Mouse (Mus musculus) brain, embryonic 14.5 days (tissue): ENCODE measurements around the gene Il16. TPM values are rescaled to one million over a fixed set of nuclear protein-coding genes. Genes with fewer than 3 reads are reported as not detected.

Experiments
- DNase-seq: peaks from one replicate; pipeline ENCODE4 v3.0.0-alpha.2; 2011; ENCODE audit warnings: low read depth
- CTCF ChIP-seq: fragments of 200-500 bp; IDR thresholded peaks from 2 replicates; pipeline ENCODE4 v1.5.1; 2012; ENCODE audit warnings: inconsistent platforms, mild to moderate bottlenecking, moderate library complexity, borderline replicate concordance; ENCODE audit not compliant: insufficient read depth, insufficient read length; ENCODE audit errors: extremely low read depth
- POLR2A ChIP-seq: fragments of 200-500 bp; IDR thresholded peaks from 2 replicates; pipeline ENCODE4 v1.6.1; 2012; ENCODE audit warnings: mild to moderate bottlenecking, inconsistent platforms, borderline replicate concordance; ENCODE audit not compliant: poor library complexity, insufficient read depth, insufficient read length, severe bottlenecking; ENCODE audit errors: extremely low read depth
- polyA plus RNA-seq: library from polyadenylated mRNA; depleted of rRNA; stranded (reverse); fragments of >200 nt; gene quantifications from 2 replicates; pipeline ENCODE4 v1.2.3, GENCODE M21; 2012; rRNA removed

Il16 gene
- polyA plus RNA-seq, result 0.82 and 1.2 TPM in 2 replicates

GRCm38 (mm10) chr7:83745413-83746106 lies at the start of gene Il16:
Gene Il16, minus strand, starts transcription at chr7:83745726.
- no peak for DNase-seq
- TF ChIP-seq CTCF (no peak), POLR2A (no peak)

GRCm38 (mm10) chr7:83794705-83795104 lies 49.2 kb upstream of the Il16 start, which contains the start of gene Cfap161:
Gene Cfap161, minus strand, starts transcription at chr7:83794880.
- peak; percentile 92 for DNase-seq
- TF ChIP-seq CTCF (no peak), POLR2A (no peak)

GRCm38 (mm10) chr7:83794006-83794683 lies 48.6 kb upstream of the Il16 start:
- TF ChIP-seq CTCF (no peak), POLR2A (no peak)
- DNase-seq, result no peak

- TF ChIP-seq CTCF (no peak), POLR2A (no peak)
- no peak for DNase-seq
These were observed 35.4 kb upstream of the Il16 start for GRCm38 (mm10) chr7:83780881-83781280.

GRCm38 (mm10) chr7:83780026-83780425 lies 34.5 kb upstream of the Il16 start:
- DNase-seq, result no peak
- TF ChIP-seq POLR2A (no peak), CTCF (no peak)

- no peak for DNase-seq
- TF ChIP-seq CTCF (no peak), POLR2A (no peak)
These were observed 33.5 kb upstream of the Il16 start for GRCm38 (mm10) chr7:83779028-83779427.

GRCm38 (mm10) chr7:83778516-83778915 lies 33.0 kb upstream of the Il16 start:
- DNase-seq, result no peak
- TF ChIP-seq POLR2A (no peak), CTCF (no peak)

GRCm38 (mm10) chr7:83774721-83775120 lies 29.2 kb upstream of the Il16 start:
- TF ChIP-seq CTCF, result peak; percentile 57; the same call in 1 of the 2 replicates
- TF ChIP-seq POLR2A, result no peak
- peak; percentile 57 for DNase-seq

- no peak for TF ChIP-seq CTCF
- TF ChIP-seq POLR2A, result no peak
- no peak for DNase-seq
These were observed 18.1 kb upstream of the Il16 start for GRCm38 (mm10) chr7:83763674-83764073.

- no peak for TF ChIP-seq CTCF
- no peak for DNase-seq
These were observed 16.8 kb upstream of the Il16 start for GRCm38 (mm10) chr7:83762336-83762735.

GRCm38 (mm10) chr7:83751055-83751454 lies 5.5 kb upstream of the Il16 start:
- TF ChIP-seq POLR2A (no peak), CTCF (no peak)
- DNase-seq, result no peak

- DNase-seq, result no peak
- TF ChIP-seq POLR2A (no peak), CTCF (no peak)
These were observed 2.9 kb upstream of the Il16 start for GRCm38 (mm10) chr7:83748405-83748804.
